Mouse (Mus musculus) forebrain, embryonic 11.5 days (tissue): ENCODE measurements at regions not wholly inside any gene's neighbourhood (a gene's known extent, or its start where the extent isn't known, plus 50 kb on each side); places are given as distances from the start of the nearest gene placed in this dataset. TPM values are rescaled to one million over a fixed set of nuclear protein-coding genes. Genes with fewer than 3 reads are reported as not detected.

Experiments used
- microRNA-seq: library from miRNA; unstranded; fragments of <30 nt; microRNA quantifications from one replicate; pipeline ENCODE4, GENCODE M21; 2016; ENCODE audit not compliant: insufficient number of aligned reads

Small RNA genes in the stretch of these regions (microRNA-seq; reads per million reads assigned to microRNA genes)
- gene Mir3963 = not detected
